In genomic region chr7:143007599-143008369, GRCm38 (mm10) we compare ENCODE assay signal across 7 mouse cellular contexts. TPM values are rescaled to one million over a fixed set of nuclear protein-coding genes. Genes with fewer than 3 reads are reported as not detected.
DNase-seq lines count a peak whose midpoint lies in the region; ATAC-seq lines count a peak whose summit lies in the region.

No protein-coding gene starts in this region.

- DNase-seq in adrenal gland, postnatal 14 days: peak; percentile 97
- peak; percentile 94 for DNase-seq in embryonic facial prominence, embryonic 11.5 days (ENCODE audit: low spot score)
- peak; percentile 99 for DNase-seq in heart, adult 11 months
- peak; percentile 96 for DNase-seq in kidney, adult 18-20 months
- peak; percentile 98 for DNase-seq in limb, embryonic 11.5 days (ENCODE audit: low spot score)
- DNase-seq in midbrain, embryonic 14.5 days: peak; percentile 93
- DNase-seq in spleen, adult 18-20 months: peak; percentile 85 to 96

- H3K4me2 ChIP-seq in embryonic facial prominence, embryonic 11.5 days (ENCODE audit: low read depth, low read length): no peak overlapping the region
- peak overlapping the region; percentile 42 for H3K4me2 ChIP-seq in limb, embryonic 11.5 days (ENCODE audit: low read depth, severe bottlenecking)
- no peak overlapping the region; the same call in 1 of the 2 replicates for H3K4me2 ChIP-seq in midbrain, embryonic 14.5 days (ENCODE audit: low read length)

- H3K4me3 ChIP-seq in embryonic facial prominence, embryonic 11.5 days (ENCODE audit: low read depth, low read length): no peak overlapping the region
- no peak overlapping the region; the same call in 1 of the 2 replicates for H3K4me3 ChIP-seq in limb, embryonic 11.5 days (ENCODE audit: low read depth, low read length)
- no peak overlapping the region for H3K4me3 ChIP-seq in midbrain, embryonic 14.5 days (replicated peaks; ENCODE audit: low read depth, low read length)

- WGBS in embryonic facial prominence, embryonic 11.5 days: 41% methylated on average over 17 of the region's 17 CpGs
- WGBS in limb, embryonic 11.5 days: 38% methylated on average over 17 of the region's 17 CpGs
- 41% methylated on average over 17 of the region's 17 CpGs for WGBS in midbrain, embryonic 14.5 days

- H3K4me1 ChIP-seq in embryonic facial prominence, embryonic 11.5 days (ENCODE audit: control insufficient read depth, insufficient read depth, low read length): peaks cover 4% of the 10 kb centered on the region
- peaks cover 31% of the 10 kb centered on the region for H3K4me1 ChIP-seq in limb, embryonic 11.5 days (ENCODE audit: control insufficient read depth, insufficient read depth, low read length)
- H3K4me1 ChIP-seq in midbrain, embryonic 14.5 days (ENCODE audit: control insufficient read depth, insufficient read depth, low read length): peaks cover 11% of the 10 kb centered on the region

- no peaks in the 10 kb centered on the region for H3K36me3 ChIP-seq in embryonic facial prominence, embryonic 11.5 days (replicated peaks; ENCODE audit: control insufficient read depth, insufficient read depth, low read depth, low read length)
- H3K36me3 ChIP-seq in limb, embryonic 11.5 days (ENCODE audit: control insufficient read depth, insufficient read depth, low read length): no peaks in the 10 kb centered on the region
- no peaks in the 10 kb centered on the region for H3K36me3 ChIP-seq in midbrain, embryonic 14.5 days (ENCODE audit: control insufficient read depth, insufficient read depth, low read length)

- no peaks in the 10 kb centered on the region for H3K9me3 ChIP-seq in embryonic facial prominence, embryonic 11.5 days (replicated peaks; ENCODE audit: control insufficient read depth, low read length)
- H3K9me3 ChIP-seq in limb, embryonic 11.5 days (ENCODE audit: control insufficient read depth, low read length): no peaks in the 10 kb centered on the region
- no peaks in the 10 kb centered on the region for H3K9me3 ChIP-seq in midbrain, embryonic 14.5 days (ENCODE audit: control insufficient read depth, low read length)

- peak overlapping the region; percentile 79; the same call in 1 of the 2 replicates for H3K27ac ChIP-seq in embryonic facial prominence, embryonic 11.5 days (replicated peaks; ENCODE audit: low read depth, low read length)
- peak overlapping the region; percentile 99 for H3K27ac ChIP-seq in limb, embryonic 11.5 days (replicated peaks; ENCODE audit: low read depth, low read length)
- H3K27ac ChIP-seq in midbrain, embryonic 14.5 days (replicated peaks; ENCODE audit: low read depth, low read length): 0 out of 2 replicates have a peak overlapping the region, but pooled peaks have one; percentile 41

- H3K27me3 ChIP-seq in embryonic facial prominence, embryonic 11.5 days (ENCODE audit: control insufficient read depth, insufficient read depth, low read length): no peaks in the 10 kb centered on the region
- no peaks in the 10 kb centered on the region for H3K27me3 ChIP-seq in limb, embryonic 11.5 days (ENCODE audit: control insufficient read depth, insufficient read depth, low read length)
- H3K27me3 ChIP-seq in midbrain, embryonic 14.5 days (ENCODE audit: control insufficient read depth, insufficient read depth, low read length): no peaks in the 10 kb centered on the region

- ATAC-seq in embryonic facial prominence, embryonic 11.5 days (replicated peaks; ENCODE audit: insufficient number of reproducible peaks, low FRiP score, low TSS enrichment, low read depth): peak; percentile 58
- ATAC-seq in limb, embryonic 11.5 days (ENCODE audit: insufficient number of reproducible peaks, low FRiP score, low TSS enrichment, low read depth): peak; percentile 72
- ATAC-seq in midbrain, embryonic 14.5 days (ENCODE audit: low FRiP score, low TSS enrichment): peak; percentile 72

- peak overlapping the region; percentile 15; the same call in 1 of the 2 replicates for H3K9ac ChIP-seq in embryonic facial prominence, embryonic 11.5 days (replicated peaks; ENCODE audit: low read length)
- H3K9ac ChIP-seq in limb, embryonic 11.5 days (ENCODE audit: low read length): peak overlapping the region; percentile 53
- H3K9ac ChIP-seq in midbrain, embryonic 14.5 days (replicated peaks; ENCODE audit: low read length): no peak overlapping the region

RNA-seq across cellular contexts. Expression of gene Tspan32, which starts 2.9 kb away (rescaled TPM):
- total RNA-seq in adrenal gland, postnatal 14 days (2021): 2.0 and 8.6 TPM in 2 replicates
- polyA plus RNA-seq in embryonic facial prominence, embryonic 11.5 days (2014; fragmentation: Nextera tagmentation; extraction: Ambion mirVana): 4.0 and 4.8 TPM in 2 replicates
- polyA plus RNA-seq in limb, embryonic 11.5 days (2014; fragmentation: Nextera tagmentation; extraction: Ambion mirVana): 3.8 and 4.8 TPM in 2 replicates
- polyA plus RNA-seq in midbrain, embryonic 14.5 days (2014; fragmentation: Nextera tagmentation; extraction: Ambion mirVana): 0.27 and 0.57 TPM in 2 replicates

RNA-seq across cellular contexts. Expression of gene Ascl2, which starts 38.7 kb away (rescaled TPM):
- 0.45 TPM in 1 of 2 replicates, not detected in the other for total RNA-seq in adrenal gland, postnatal 14 days (2021)
- 0.56 and 0.94 TPM in 2 replicates for polyA plus RNA-seq in embryonic facial prominence, embryonic 11.5 days (2014; fragmentation: Nextera tagmentation; extraction: Ambion mirVana)
- polyA plus RNA-seq in limb, embryonic 11.5 days (2014; fragmentation: Nextera tagmentation; extraction: Ambion mirVana): 0.39 and 0.70 TPM in 2 replicates
- 0.47 and 0.61 TPM in 2 replicates for polyA plus RNA-seq in midbrain, embryonic 14.5 days (2014; fragmentation: Nextera tagmentation; extraction: Ambion mirVana)

RNA-seq across cellular contexts. Expression of gene Cd81, which starts 44.8 kb away (rescaled TPM):
- 536 and 561 TPM in 2 replicates for total RNA-seq in adrenal gland, postnatal 14 days (2021)
- 286 and 304 TPM in 2 replicates for polyA plus RNA-seq in embryonic facial prominence, embryonic 11.5 days (2014; fragmentation: Nextera tagmentation; extraction: Ambion mirVana)
- 317 and 321 TPM in 2 replicates for polyA plus RNA-seq in limb, embryonic 11.5 days (2014; fragmentation: Nextera tagmentation; extraction: Ambion mirVana)
- 316 and 322 TPM in 2 replicates for polyA plus RNA-seq in midbrain, embryonic 14.5 days (2014; fragmentation: Nextera tagmentation; extraction: Ambion mirVana)

Comparison
In these comparisons a context has a peak if more than half of its experiments do, and no peak if none do; other contexts are left out.
1. H3K27ac ChIP-seq: peak in every context shown above with its lines; median percentile 99 in limb, embryonic 11.5 days; 79 in embryonic facial prominence, embryonic 11.5 days; 41 in midbrain, embryonic 14.5 days.